Mouse (Mus musculus) limb, embryonic 14.5 days (tissue): Measurements from ENCODE around the gene Maml3. TPM values are rescaled to one million over a fixed set of nuclear protein-coding genes. Genes with fewer than 3 reads are reported as not detected.

Experiments used
- ATAC-seq: fragments of 200-750 bp; cut with Nextera tagmentation; 2 replicates; pipeline ENCODE4 v1.8.0; 2017; ENCODE audit warnings: low read depth, moderate number of reproducible peaks, moderate TSS enrichment; ENCODE audit not compliant: low FRiP score
- DNase-seq: peaks from one replicate; pipeline ENCODE4 v3.0.0-alpha.2; 2015; ENCODE audit warnings: low spot score
- H3K27ac ChIP-seq: fragments of 300-500 bp; sonication (generic); replicated peaks from 2 replicates; pipeline ENCODE4 v1.5.1; 2014; ENCODE audit warnings: low read depth, mild to moderate bottlenecking, low read length, moderate library complexity, mixed read lengths
- H3K27me3 ChIP-seq: fragments of 300-500 bp; sonication (generic); 2 replicates; pipeline ENCODE4 v1.6.1; 2014; ENCODE audit warnings: low read length, mixed read lengths; ENCODE audit not compliant: control insufficient read depth, insufficient read depth
- H3K36me3 ChIP-seq: fragments of 300-500 bp; sonication (generic); 2 replicates; pipeline ENCODE4 v1.6.1; 2014; ENCODE audit warnings: mild to moderate bottlenecking, low read length, moderate library complexity, mixed read lengths; ENCODE audit not compliant: control insufficient read depth, insufficient read depth
- H3K4me1 ChIP-seq: fragments of 300-500 bp; sonication (generic); 2 replicates; pipeline ENCODE4 v1.6.1; 2014; ENCODE audit warnings: antibody characterized with exemption, low read length, mixed read lengths; ENCODE audit not compliant: control insufficient read depth, insufficient read depth
- H3K4me2 ChIP-seq: fragments of 300-500 bp; sonication (generic); replicated peaks from 2 replicates; pipeline ENCODE4 v1.6.1; 2014; ENCODE audit warnings: low read depth, mild to moderate bottlenecking, low read length, moderate library complexity; ENCODE audit not compliant: severe bottlenecking
- H3K4me3 ChIP-seq: fragments of 300-500 bp; sonication (generic); replicated peaks from 2 replicates; pipeline ENCODE4 v1.5.1; 2014; ENCODE audit warnings: low read length
- H3K9ac ChIP-seq: fragments of 300-500 bp; sonication (generic); 2 replicates; pipeline ENCODE4 v1.6.1; 2014; ENCODE audit warnings: mild to moderate bottlenecking, low read depth, low read length, moderate library complexity; ENCODE audit not compliant: severe bottlenecking
- H3K9me3 ChIP-seq: fragments of 300-500 bp; sonication (generic); 2 replicates; pipeline ENCODE4 v1.6.1; 2016; ENCODE audit warnings: low read length; ENCODE audit not compliant: control insufficient read depth
- POLR2A ChIP-seq: fragments of 200-500 bp; IDR thresholded peaks from 2 replicates; pipeline ENCODE4 v1.8.0; 2012; ENCODE audit warnings: inconsistent platforms, mild to moderate bottlenecking, moderate library complexity, borderline replicate concordance; ENCODE audit not compliant: insufficient read depth, insufficient read length; ENCODE audit errors: extremely low read depth
- WGBS: fragments of 180-500 bp; shearing (Covaris S2); extraction: QIAGEN DNeasy Blood & Tissue Kit; methylation state at CpG from one replicate; pipeline ENCODE4 v1.1.7; 2014; 5-methylcytosine and 5-hydroxymethylcytosine counted together
- polyA plus RNA-seq, 2 experiments: library from polyadenylated mRNA; depleted of rRNA in 1 of 2; stranded (reverse) in 1 of 2; unstranded in 1 of 2; fragments of >200 nt; fragmentation: Nextera tagmentation in 1 of 2; extraction: Ambion mirVana in 1 of 2; gene quantifications; 2 replicates each; pipeline versions ENCODE4 v1.2.1 to v1.2.3; 2012 to 2014

Gene Maml3
- polyA plus RNA-seq, 2 experiments = 5.4 to 5.6 TPM

DNA sequence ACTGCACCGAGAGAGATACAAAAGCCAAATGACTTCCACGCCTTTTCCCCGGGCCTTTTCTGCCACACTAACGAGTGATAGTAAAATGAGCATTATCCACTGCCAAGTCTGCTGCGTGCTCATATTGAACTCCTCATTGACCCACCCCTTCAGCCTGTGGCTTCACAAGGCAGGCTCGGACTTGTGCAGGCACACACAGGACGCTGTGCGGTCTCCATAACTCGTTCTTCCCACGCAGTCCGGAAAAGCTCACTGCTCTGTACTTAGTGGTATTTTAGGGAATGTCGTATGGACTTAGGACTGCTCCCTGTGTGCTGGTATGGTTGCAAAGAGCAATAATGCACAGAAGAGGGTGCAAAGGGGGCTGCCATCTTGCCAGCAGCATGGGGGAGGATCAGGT, 262.7 kb downstream of the Maml3 start:
- no peak for ATAC-seq
- WGBS = 55% methylated on average over 12 of the region's 12 CpGs
- Histone ChIP-seq H3K4me3 (no peak overlapping the region), H3K36me3 (no peaks in the 10 kb centered on the region), H3K4me1 (no peaks in the 10 kb centered on the region), H3K4me2 (no peak overlapping the region), H3K9ac (no peak overlapping the region), H3K9me3 (no peaks in the 10 kb centered on the region), H3K27me3 (no peaks in the 10 kb centered on the region), H3K27ac (no peak overlapping the region)
- no peak for DNase-seq
- no peak for TF ChIP-seq POLR2A

DNA sequence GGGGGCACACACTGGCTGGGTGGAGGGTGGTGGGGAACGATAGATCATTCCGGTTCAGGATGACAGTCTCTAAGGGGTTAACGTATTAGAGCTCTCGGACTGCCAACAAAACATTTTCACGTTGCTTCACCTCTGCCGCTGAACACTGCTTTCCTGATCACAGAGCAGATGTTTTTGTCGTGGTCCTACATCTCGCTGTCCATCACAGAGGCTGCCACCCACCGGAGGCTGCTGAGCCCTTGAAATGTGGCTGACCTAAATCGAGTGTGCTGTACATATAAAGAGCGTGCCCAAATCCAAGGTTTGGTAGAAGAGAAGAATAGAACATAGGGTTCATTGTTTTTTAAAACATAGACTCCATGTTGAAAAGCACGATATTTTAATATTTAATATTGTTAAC, 263.3 kb downstream of the Maml3 start:
- H3K27ac ChIP-seq = no peak overlapping the region
- DNase-seq = no peak
- WGBS = 49% methylated on average over 12 of the region's 12 CpGs
- H3K4me1 ChIP-seq = no peaks in the 10 kb centered on the region
- no peaks in the 10 kb centered on the region for H3K27me3 ChIP-seq
- H3K36me3 ChIP-seq = no peaks in the 10 kb centered on the region
- H3K4me2 ChIP-seq = no peak overlapping the region
- no peak for ATAC-seq
- TF ChIP-seq POLR2A = no peak
- no peak overlapping the region for H3K9ac ChIP-seq
- no peak overlapping the region for H3K4me3 ChIP-seq
- no peaks in the 10 kb centered on the region for H3K9me3 ChIP-seq

DNA sequence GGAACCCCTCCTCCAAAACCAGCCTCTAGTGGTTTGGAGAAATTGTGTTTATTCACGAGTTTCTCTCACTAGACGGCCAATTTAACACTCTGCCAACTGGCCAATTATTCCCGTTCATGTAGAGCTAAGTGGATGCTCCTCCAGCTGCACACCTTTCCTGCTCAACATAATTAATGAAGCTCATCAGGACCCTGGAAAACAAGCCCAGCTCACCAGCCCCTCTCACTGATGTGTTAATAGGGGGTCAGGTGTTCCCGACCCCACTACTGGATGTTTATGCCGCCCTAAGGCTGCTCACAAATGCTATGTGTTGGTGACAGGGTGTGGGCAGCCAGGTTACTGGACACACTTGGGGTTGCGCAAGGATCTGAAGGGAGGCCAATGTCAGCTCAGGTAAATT, 263.7 kb downstream of the Maml3 start:
- Histone ChIP-seq H3K4me1 (no peaks in the 10 kb centered on the region), H3K27ac (no peak overlapping the region), H3K4me2 (no peak overlapping the region), H3K36me3 (no peaks in the 10 kb centered on the region), H3K4me3 (no peak overlapping the region), H3K27me3 (no peaks in the 10 kb centered on the region), H3K9me3 (no peaks in the 10 kb centered on the region), H3K9ac (no peak overlapping the region)
- no peak for DNase-seq
- no peak for TF ChIP-seq POLR2A
- no peak for ATAC-seq
- WGBS = 50% methylated on average over 6 of the region's 6 CpGs

DNA sequence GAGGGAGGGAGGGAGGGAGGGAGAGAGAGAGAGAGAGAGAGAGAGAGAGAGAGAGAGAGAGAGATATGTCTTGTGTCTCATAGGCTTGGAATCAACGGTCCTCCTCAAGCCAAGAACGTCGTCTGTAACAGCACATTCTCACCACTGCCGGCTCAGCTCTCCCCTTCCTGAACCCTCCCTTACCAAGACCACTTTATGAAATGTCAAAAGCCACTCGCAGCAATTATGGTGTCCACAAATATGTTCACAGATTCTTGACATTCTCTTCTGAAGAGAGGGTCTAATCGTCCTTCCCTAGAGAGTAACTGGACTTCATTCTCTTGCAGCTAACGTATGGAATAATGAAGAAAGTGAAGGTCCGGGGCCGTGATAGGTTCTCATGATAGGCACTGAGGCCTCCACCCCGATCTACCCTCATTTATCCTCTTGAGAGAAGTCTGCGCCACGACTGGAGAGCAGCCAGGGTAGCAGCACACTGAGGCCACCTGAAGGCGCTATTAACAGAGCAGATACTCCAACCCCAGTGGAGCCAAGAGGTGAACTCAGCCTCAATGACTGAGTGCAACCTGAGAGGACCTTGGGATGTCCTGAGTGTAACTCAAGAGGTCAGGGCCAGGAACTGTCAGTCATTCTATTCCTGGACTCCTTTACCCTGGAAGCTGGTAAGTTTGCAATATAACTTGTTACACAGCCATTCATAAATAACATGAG, 264.6 kb downstream of the Maml3 start:
- no peaks in the 10 kb centered on the region for H3K9me3 ChIP-seq
- H3K27me3 ChIP-seq = no peaks in the 10 kb centered on the region
- no peak overlapping the region for H3K27ac ChIP-seq
- H3K4me2 ChIP-seq = no peak overlapping the region
- H3K4me1 ChIP-seq = no peaks in the 10 kb centered on the region
- no peak for TF ChIP-seq POLR2A
- WGBS = 84% methylated on average over 13 of the region's 13 CpGs
- H3K4me3 ChIP-seq = no peak overlapping the region
- no peaks in the 10 kb centered on the region for H3K36me3 ChIP-seq
- no peak overlapping the region for H3K9ac ChIP-seq
- ATAC-seq (no peak), DNase-seq (no peak)

DNA sequence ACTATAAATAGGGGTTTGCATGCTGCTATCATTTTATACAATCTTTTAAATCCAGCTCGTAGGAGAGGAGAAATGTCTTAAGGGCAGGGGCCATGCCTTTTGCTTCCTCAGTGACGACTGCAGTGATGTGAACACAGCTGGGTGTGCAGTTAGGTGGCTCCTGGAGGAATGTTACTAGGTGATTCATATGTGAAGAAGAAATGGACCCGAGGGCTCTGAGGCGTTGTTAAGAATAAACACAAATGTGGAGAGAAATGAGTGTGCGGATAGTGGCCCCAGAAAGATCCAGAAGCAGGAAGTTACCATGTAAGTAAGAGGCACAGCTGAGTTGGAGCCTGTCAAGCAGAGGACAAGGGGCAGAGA, 265.5 kb downstream of the Maml3 start:
- H3K27me3 ChIP-seq = no peaks in the 10 kb centered on the region
- 61% methylated on average over 5 of the region's 5 CpGs for WGBS
- no peak overlapping the region for H3K4me2 ChIP-seq
- H3K9me3 ChIP-seq = no peaks in the 10 kb centered on the region
- TF ChIP-seq POLR2A = no peak
- DNase-seq (no peak), ATAC-seq (no peak)
- no peak overlapping the region for H3K4me3 ChIP-seq
- H3K4me1 ChIP-seq = no peaks in the 10 kb centered on the region
- no peaks in the 10 kb centered on the region for H3K36me3 ChIP-seq
- H3K9ac ChIP-seq = no peak overlapping the region
- no peak overlapping the region for H3K27ac ChIP-seq
